Mouse (Mus musculus): ENCODE measurements around the gene Gm49322.

DNA sequence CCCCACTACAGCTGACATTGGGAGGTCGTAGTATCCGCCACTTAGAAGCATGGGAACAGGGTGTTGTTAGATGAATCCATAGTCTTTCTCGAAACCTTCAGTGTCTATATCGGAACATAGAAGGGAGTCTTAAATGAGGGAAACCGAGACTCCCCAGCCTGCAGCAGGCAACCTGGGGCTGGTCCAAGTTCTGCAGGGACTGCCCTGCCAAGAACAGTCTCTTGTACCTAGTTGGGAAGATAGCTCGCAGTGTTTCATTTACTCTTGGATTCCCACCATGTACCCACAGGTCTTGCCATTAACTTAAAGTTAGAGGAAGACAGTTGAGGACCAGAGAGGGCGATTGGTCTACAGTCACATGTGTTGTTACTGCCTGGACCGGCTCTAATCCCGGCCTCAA lies 14.5 kb downstream of the Gm49322 start:
- TF ChIP-seq CTCF (conservative IDR thresholded peaks at IDR 0.05; ENCODE audit: low read length) (no peak), POU5F1 (IDR thresholded peaks at IDR 0.05; ENCODE audit: borderline replicate concordance, low read length) (no peak), NANOG (IDR thresholded peaks at IDR 0.05; ENCODE audit: borderline replicate concordance, low read length) (no peak)
